Mouse (Mus musculus): ENCODE results near the gene Dennd6a. TPM values are rescaled to one million over a fixed set of nuclear protein-coding genes. Genes with fewer than 3 reads are reported as not detected.
"Not testable (repeated sequence)": the region's sequence is repeated elsewhere in the genome, so short reads cannot be mapped to it uniquely, and the experiment has no call there.

The Dennd6a gene
- 24.8 and 27.8 TPM in 2 replicates for polyA plus RNA-seq (2014; fragmentation: Nextera tagmentation; extraction: Ambion mirVana)

GRCm38 (mm10) chr14:26573556-26573955, at the start of gene Dennd6a:
TSS of gene Dennd6a (plus strand) at chr14:26573856.
- H3K9me3 ChIP-seq (ENCODE audit: control insufficient read depth, low read length); H3K27me3 ChIP-seq (replicated peaks; ENCODE audit: control insufficient read depth, insufficient read depth, low read length); H3K4me3 ChIP-seq (ENCODE audit: low read depth, low read length); H3K9ac ChIP-seq (ENCODE audit: low read depth, low read length); DNase-seq (ENCODE audit: low spot score); H3K36me3 ChIP-seq (ENCODE audit: control insufficient read depth, insufficient read depth, low read length); H3K27ac ChIP-seq (ENCODE audit: low read depth, low read length); H3K4me2 ChIP-seq; H3K4me1 ChIP-seq (replicated peaks; ENCODE audit: control insufficient read depth, insufficient read depth, low read length); ATAC-seq (replicated peaks; ENCODE audit: low FRiP score): not testable (repeated sequence)
- 87% methylated on average over 5 of the region's 5 CpGs for WGBS

GRCm38 (mm10) chr14:26525955-26526354, 47.7 kb upstream of the Dennd6a start:
- H3K27ac ChIP-seq (ENCODE audit: low read depth, low read length) = no peak overlapping the region
- no peaks in the 10 kb centered on the region for H3K27me3 ChIP-seq (replicated peaks; ENCODE audit: control insufficient read depth, insufficient read depth, low read length)
- H3K9ac ChIP-seq (ENCODE audit: low read depth, low read length) = no peak overlapping the region
- WGBS = 67% methylated on average over 3 of the region's 3 CpGs
- peaks cover 2% of the 10 kb centered on the region for H3K36me3 ChIP-seq (ENCODE audit: control insufficient read depth, insufficient read depth, low read length)
- H3K4me2 ChIP-seq = no peak overlapping the region
- DNase-seq (ENCODE audit: low spot score) = no peak
- ATAC-seq (replicated peaks; ENCODE audit: low FRiP score) = no peak
- no peaks in the 10 kb centered on the region for H3K9me3 ChIP-seq (ENCODE audit: control insufficient read depth, low read length)
- peaks cover 17% of the 10 kb centered on the region for H3K4me1 ChIP-seq (replicated peaks; ENCODE audit: control insufficient read depth, insufficient read depth, low read length)
- no peak overlapping the region for H3K4me3 ChIP-seq (ENCODE audit: low read depth, low read length)

- DNase-seq (ENCODE audit: low spot score) (no peak), ATAC-seq (replicated peaks; ENCODE audit: low FRiP score) (no peak)
- Histone ChIP-seq H3K27me3 (replicated peaks; ENCODE audit: control insufficient read depth, insufficient read depth, low read length) (no peaks in the 10 kb centered on the region), H3K9me3 (ENCODE audit: control insufficient read depth, low read length) (no peaks in the 10 kb centered on the region), H3K4me2 (no peak overlapping the region), H3K4me1 (replicated peaks; ENCODE audit: control insufficient read depth, insufficient read depth, low read length) (peaks cover 23% of the 10 kb centered on the region), H3K4me3 (ENCODE audit: low read depth, low read length) (no peak overlapping the region), H3K36me3 (ENCODE audit: control insufficient read depth, insufficient read depth, low read length) (peaks cover 2% of the 10 kb centered on the region), H3K27ac (ENCODE audit: low read depth, low read length) (no peak overlapping the region), H3K9ac (ENCODE audit: low read depth, low read length) (no peak overlapping the region)
- WGBS = 63% methylated on average over 2 of the region's 2 CpGs
Measured at GRCm38 (mm10) chr14:26528296-26528695, 45.4 kb upstream of the Dennd6a start.

GRCm38 (mm10) chr14:26530350-26530749, 43.3 kb upstream of the Dennd6a start:
- 78% methylated on average over 7 of the region's 7 CpGs for WGBS
- Histone ChIP-seq H3K36me3 (ENCODE audit: control insufficient read depth, insufficient read depth, low read length) (no peaks in the 10 kb centered on the region; the same call in none of the 2 replicates), H3K4me3 (ENCODE audit: low read depth, low read length) (no peak overlapping the region), H3K27ac (ENCODE audit: low read depth, low read length) (0 out of 2 replicates have a peak overlapping the region, but pooled peaks have one; percentile 21), H3K4me2 (peak overlapping the region; percentile 26; the same call in 1 of the 2 replicates), H3K9me3 (ENCODE audit: control insufficient read depth, low read length) (no peaks in the 10 kb centered on the region), H3K4me1 (replicated peaks; ENCODE audit: control insufficient read depth, insufficient read depth, low read length) (peaks cover 23% of the 10 kb centered on the region), H3K9ac (ENCODE audit: low read depth, low read length) (peak overlapping the region; percentile 14; the same call in 1 of the 2 replicates), H3K27me3 (replicated peaks; ENCODE audit: control insufficient read depth, insufficient read depth, low read length) (no peaks in the 10 kb centered on the region)
- DNase-seq (ENCODE audit: low spot score) (no peak), ATAC-seq (replicated peaks; ENCODE audit: low FRiP score) (no peak)

GRCm38 (mm10) chr14:26531410-26532313, 42.0 kb upstream of the Dennd6a start:
- ATAC-seq (replicated peaks; ENCODE audit: low FRiP score) = no peak
- no peaks in the 10 kb centered on the region; the same call in none of the 2 replicates for H3K36me3 ChIP-seq (ENCODE audit: control insufficient read depth, insufficient read depth, low read length)
- H3K9me3 ChIP-seq (ENCODE audit: control insufficient read depth, low read length) = no peaks in the 10 kb centered on the region
- 0 out of 2 replicates have a peak overlapping the region, but pooled peaks have one; percentile 25 for H3K9ac ChIP-seq (ENCODE audit: low read depth, low read length)
- peak overlapping the region; percentile 75; the same call in 1 of the 2 replicates for H3K4me3 ChIP-seq (ENCODE audit: low read depth, low read length)
- WGBS = 69% methylated on average over 10 of the region's 10 CpGs
- no peaks in the 10 kb centered on the region for H3K27me3 ChIP-seq (replicated peaks; ENCODE audit: control insufficient read depth, insufficient read depth, low read length)
- no peak for DNase-seq (ENCODE audit: low spot score)
- peak overlapping the region; percentile 92 for H3K4me2 ChIP-seq
- peaks cover 19% of the 10 kb centered on the region for H3K4me1 ChIP-seq (replicated peaks; ENCODE audit: control insufficient read depth, insufficient read depth, low read length)
- H3K27ac ChIP-seq (ENCODE audit: low read depth, low read length) = no peak overlapping the region

- peak overlapping the region; percentile 78 for H3K9ac ChIP-seq (ENCODE audit: low read depth, low read length)
Measured at GRCm38 (mm10) chr14:26532752-26533151, 40.9 kb upstream of the Dennd6a start.

GRCm38 (mm10) chr14:26533267-26533666, 40.4 kb upstream of the Dennd6a start:
- Histone ChIP-seq H3K4me2 (peak overlapping the region; percentile 92), H3K4me3 (ENCODE audit: low read depth, low read length) (peak overlapping the region; percentile 75), H3K4me1 (replicated peaks; ENCODE audit: control insufficient read depth, insufficient read depth, low read length) (peaks cover 19% of the 10 kb centered on the region), H3K36me3 (ENCODE audit: control insufficient read depth, insufficient read depth, low read length) (no peaks in the 10 kb centered on the region; the same call in none of the 2 replicates), H3K9me3 (ENCODE audit: control insufficient read depth, low read length) (no peaks in the 10 kb centered on the region), H3K27me3 (replicated peaks; ENCODE audit: control insufficient read depth, insufficient read depth, low read length) (no peaks in the 10 kb centered on the region), H3K27ac (ENCODE audit: low read depth, low read length) (no peak overlapping the region), H3K9ac (ENCODE audit: low read depth, low read length) (peak overlapping the region; percentile 78)
- DNase-seq (ENCODE audit: low spot score) (no peak), ATAC-seq (replicated peaks; ENCODE audit: low FRiP score) (no peak)
- 19% methylated on average over 19 of the region's 19 CpGs for WGBS

More at GRCm38 (mm10) chr14:26532752-26533151, 40.9 kb upstream of the Dennd6a start:
- 46% methylated on average over 9 of the region's 9 CpGs for WGBS
- no peaks in the 10 kb centered on the region; the same call in none of the 2 replicates for H3K36me3 ChIP-seq (ENCODE audit: control insufficient read depth, insufficient read depth, low read length)
- peaks cover 19% of the 10 kb centered on the region for H3K4me1 ChIP-seq (replicated peaks; ENCODE audit: control insufficient read depth, insufficient read depth, low read length)
- H3K4me3 ChIP-seq (ENCODE audit: low read depth, low read length) = peak overlapping the region; percentile 75
- no peaks in the 10 kb centered on the region for H3K27me3 ChIP-seq (replicated peaks; ENCODE audit: control insufficient read depth, insufficient read depth, low read length)
- no peak for ATAC-seq (replicated peaks; ENCODE audit: low FRiP score)
- H3K4me2 ChIP-seq = peak overlapping the region; percentile 92
- no peaks in the 10 kb centered on the region for H3K9me3 ChIP-seq (ENCODE audit: control insufficient read depth, low read length)
- H3K27ac ChIP-seq (ENCODE audit: low read depth, low read length) = no peak overlapping the region
- no peak for DNase-seq (ENCODE audit: low spot score)

- Histone ChIP-seq H3K9me3 (ENCODE audit: control insufficient read depth, low read length) (no peaks in the 10 kb centered on the region), H3K27ac (ENCODE audit: low read depth, low read length) (peak overlapping the region; percentile 78), H3K36me3 (ENCODE audit: control insufficient read depth, insufficient read depth, low read length) (no peaks in the 10 kb centered on the region; the same call in none of the 2 replicates), H3K9ac (ENCODE audit: low read depth, low read length) (peak overlapping the region; percentile 78), H3K4me3 (ENCODE audit: low read depth, low read length) (peak overlapping the region; percentile 75), H3K4me2 (peak overlapping the region; percentile 92), H3K27me3 (replicated peaks; ENCODE audit: control insufficient read depth, insufficient read depth, low read length) (no peaks in the 10 kb centered on the region), H3K4me1 (replicated peaks; ENCODE audit: control insufficient read depth, insufficient read depth, low read length) (peaks cover 19% of the 10 kb centered on the region)
- under 1% methylated on average over 92 of the region's 92 CpGs for WGBS
- DNase-seq (ENCODE audit: low spot score) (peak; percentile 71), ATAC-seq (replicated peaks; ENCODE audit: low FRiP score) (peak; percentile 76)
Measured at GRCm38 (mm10) chr14:26533821-26534756, 39.6 kb upstream of the Dennd6a start.

Data from liver, embryonic 11.5 days (tissue).